Mouse (Mus musculus) lung, postnatal 0 days (tissue): Measurements from ENCODE around the gene Entpd3. TPM values are rescaled to one million over a fixed set of nuclear protein-coding genes. Genes with fewer than 3 reads are reported as not detected.

ENCODE experiments used
- ATAC-seq: fragments of 200-750 bp; cut with Nextera tagmentation; 2 replicates; pipeline ENCODE4 v1.8.0; 2017; ENCODE audit warnings: moderate library complexity
- DNase-seq: peaks from one replicate; pipeline ENCODE4 v3.0.0-alpha.2; 2016; ENCODE audit warnings: low spot score
- H3K27ac ChIP-seq: fragments of 300-500 bp; sonication (generic); 2 replicates; pipeline ENCODE4 v1.5.1; 2014; ENCODE audit warnings: antibody characterized with exemption, mild to moderate bottlenecking, low read length, mixed read lengths
- H3K27me3 ChIP-seq: fragments of 300-500 bp; sonication (generic); replicated peaks from 2 replicates; pipeline ENCODE4 v1.6.1; 2014; ENCODE audit warnings: low read length, mixed read lengths; ENCODE audit not compliant: insufficient read depth
- H3K36me3 ChIP-seq: fragments of 300-500 bp; sonication (generic); 2 replicates; pipeline ENCODE4 v1.6.1; 2014; ENCODE audit warnings: low read length, mixed read lengths; ENCODE audit not compliant: insufficient read depth
- H3K4me1 ChIP-seq: fragments of 300-500 bp; sonication (generic); 2 replicates; pipeline ENCODE4 v1.6.1; 2014; ENCODE audit warnings: antibody characterized with exemption, low read depth, low read length, mixed read lengths; ENCODE audit not compliant: insufficient read depth
- H3K4me2 ChIP-seq: fragments of 300-500 bp; sonication (generic); replicated peaks from 2 replicates; pipeline ENCODE4 v1.6.1; 2014; ENCODE audit warnings: low read depth, mild to moderate bottlenecking, low read length, moderate library complexity, mixed read lengths
- H3K4me3 ChIP-seq: fragments of 300-500 bp; sonication (generic); 2 replicates; pipeline ENCODE4 v1.5.1; 2014; ENCODE audit warnings: low read depth, low read length
- H3K9ac ChIP-seq: fragments of 300-500 bp; sonication (generic); replicated peaks from 2 replicates; pipeline ENCODE4 v1.6.1; 2014; ENCODE audit warnings: low read depth, mild to moderate bottlenecking
- H3K9me3 ChIP-seq: fragments of 300-500 bp; sonication (generic); 2 replicates; pipeline ENCODE4 v1.6.1; 2016; ENCODE audit warnings: low read length, mixed read lengths
- CTCF ChIP-seq: IDR thresholded peaks from 2 replicates; pipeline ENCODE4 v1.5.1; 2016; ENCODE audit warnings: antibody characterized with exemption, mild to moderate bottlenecking
- EP300 ChIP-seq: IDR thresholded peaks from 2 replicates; pipeline ENCODE4 v1.6.1; 2016; ENCODE audit warnings: antibody characterized with exemption, mild to moderate bottlenecking, control low read depth
- WGBS: fragments of 180-500 bp; shearing (Covaris S2); extraction: QIAGEN DNeasy Blood & Tissue Kit; methylation state at CpG from one replicate; pipeline ENCODE4 v1.1.7; 2014; 5-methylcytosine and 5-hydroxymethylcytosine counted together
- polyA plus RNA-seq: library from polyadenylated mRNA; unstranded; fragments of >200 nt; fragmentation: Nextera tagmentation; extraction: Ambion mirVana; gene quantifications from 2 replicates; pipeline ENCODE4 v1.2.1, GENCODE M21; 2015

Entpd3 gene
- polyA plus RNA-seq, 1 experiment from 2014 or later, result 4.1 TPM

GRCm38 (mm10) chr9:120611055-120611454 lies 71.4 kb downstream of the Entpd3 start:
- Histone ChIP-seq H3K4me3 (no peak overlapping the region), H3K9me3 (peaks cover 8% of the 10 kb centered on the region; the same call in 1 of the 2 replicates), H3K27me3 (no peaks in the 10 kb centered on the region), H3K27ac (no peak overlapping the region), H3K9ac (no peak overlapping the region), H3K4me1 (no peaks in the 10 kb centered on the region), H3K4me2 (no peak overlapping the region), H3K36me3 (no peaks in the 10 kb centered on the region)
- no peak for DNase-seq
- ATAC-seq, result no peak
- TF ChIP-seq CTCF, result no peak
- no peak for TF ChIP-seq EP300

GRCm38 (mm10) chr9:120614059-120614458 lies 74.4 kb downstream of the Entpd3 start:
- no peak for DNase-seq
- Histone ChIP-seq H3K27ac (no peak overlapping the region), H3K4me2 (no peak overlapping the region), H3K9ac (no peak overlapping the region), H3K4me3 (no peak overlapping the region), H3K36me3 (no peaks in the 10 kb centered on the region), H3K4me1 (no peaks in the 10 kb centered on the region), H3K9me3 (no peaks in the 10 kb centered on the region), H3K27me3 (no peaks in the 10 kb centered on the region)
- 86% methylated on average over 6 of the region's 6 CpGs for WGBS
- ATAC-seq, result no peak
- TF ChIP-seq EP300, result no peak
- TF ChIP-seq CTCF, result no peak

Other genes starting within 250 kb of the Entpd3 start
- gene Myrip, start 238.3 kb upstream of the Entpd3 start, polyA plus RNA-seq, result 0.58 and 0.65 TPM in 2 replicates
- 112 and 114 TPM in 2 replicates for gene Eif1b, start 47.6 kb upstream of the Entpd3 start, polyA plus RNA-seq
- 456 and 488 TPM in 2 replicates for gene Rpl14, start 31.6 kb downstream of the Entpd3 start, polyA plus RNA-seq